Mouse (Mus musculus) stomach, embryonic 15.5 days (tissue): ENCODE results near the gene Gm20388. TPM values are rescaled to one million over a fixed set of nuclear protein-coding genes. Genes with fewer than 3 reads are reported as not detected.

Source experiments
- ATAC-seq: fragments of 200-750 bp; cut with Nextera tagmentation; 2 replicates; pipeline ENCODE4 v1.8.0; 2017; ENCODE audit warnings: low read depth, moderate number of reproducible peaks, moderate TSS enrichment; ENCODE audit not compliant: insufficient read depth, low FRiP score
- H3K27ac ChIP-seq: fragments of 300-500 bp; sonication (generic); 2 replicates; pipeline ENCODE4 v1.5.1; 2015; ENCODE audit warnings: mild to moderate bottlenecking, inconsistent platforms
- H3K27me3 ChIP-seq: fragments of 300-500 bp; sonication (generic); replicated peaks from 2 replicates; pipeline ENCODE4 v1.6.1; 2015; ENCODE audit warnings: inconsistent platforms
- H3K36me3 ChIP-seq: fragments of 300-500 bp; sonication (generic); 2 replicates; pipeline ENCODE4 v1.6.1; 2015; ENCODE audit warnings: inconsistent platforms
- H3K4me1 ChIP-seq: fragments of 300-500 bp; sonication (generic); 2 replicates; pipeline ENCODE4 v1.6.1; 2015; ENCODE audit warnings: inconsistent platforms
- H3K4me2 ChIP-seq: fragments of 300-500 bp; sonication (generic); 2 replicates; pipeline ENCODE4 v1.6.1; 2015; ENCODE audit warnings: mild to moderate bottlenecking, inconsistent platforms
- H3K4me3 ChIP-seq: fragments of 300-500 bp; sonication (generic); replicated peaks from 2 replicates; pipeline ENCODE4 v1.5.1; 2015; ENCODE audit warnings: inconsistent platforms
- H3K9ac ChIP-seq: fragments of 300-500 bp; sonication (generic); 2 replicates; pipeline ENCODE4 v1.6.1; 2015; ENCODE audit warnings: inconsistent platforms
- H3K9me3 ChIP-seq: fragments of 300-500 bp; sonication (generic); 2 replicates; pipeline ENCODE4 v1.6.1; 2016; ENCODE audit warnings: inconsistent platforms
- WGBS: fragments of 180-500 bp; shearing (Covaris S2); methylation state at CpG from one replicate; pipeline ENCODE4 v1.1.7; 2015; 5-methylcytosine and 5-hydroxymethylcytosine counted together
- polyA plus RNA-seq: library from polyadenylated mRNA; unstranded; fragments of >200 nt; fragmentation: Nextera tagmentation; extraction: Ambion mirVana; gene quantifications from 2 replicates; pipeline ENCODE4 v1.2.1, GENCODE M21; 2015

Gene Gm20388
- polyA plus RNA-seq, 1 experiment from 2014 or later, result not detected

- WGBS, result 82% methylated on average over 3 of the region's 3 CpGs
Measured at GRCm38 (mm10) chr8:122389357-122389756, 2478.7 kb downstream of the Gm20388 start.

GRCm38 (mm10) chr8:122390758-122391157, 2480.1 kb downstream of the Gm20388 start:
- WGBS, result 79% methylated on average over 3 of the region's 3 CpGs
- no peak overlapping the region for H3K4me2 ChIP-seq
- ATAC-seq, result no peak

More at GRCm38 (mm10) chr8:122389357-122389756, 2478.7 kb downstream of the Gm20388 start:
- no peak overlapping the region for H3K27ac ChIP-seq
- H3K9me3 ChIP-seq, result no peaks in the 10 kb centered on the region
- no peak for ATAC-seq
- no peak overlapping the region for H3K9ac ChIP-seq
- H3K4me2 ChIP-seq, result no peak overlapping the region
- no peaks in the 10 kb centered on the region for H3K27me3 ChIP-seq
- H3K36me3 ChIP-seq, result peaks cover 66% of the 10 kb centered on the region
- no peak overlapping the region for H3K4me3 ChIP-seq
- H3K4me1 ChIP-seq, result no peaks in the 10 kb centered on the region

GRCm38 (mm10) chr8:122393717-122394116, 2483.1 kb downstream of the Gm20388 start:
- Histone ChIP-seq H3K9ac (no peak overlapping the region), H3K4me1 (no peaks in the 10 kb centered on the region), H3K27ac (no peak overlapping the region), H3K9me3 (no peaks in the 10 kb centered on the region), H3K36me3 (peaks cover 43% of the 10 kb centered on the region), H3K4me2 (no peak overlapping the region), H3K27me3 (no peaks in the 10 kb centered on the region), H3K4me3 (no peak overlapping the region)
- no peak for ATAC-seq

More at GRCm38 (mm10) chr8:122390758-122391157, 2480.1 kb downstream of the Gm20388 start:
- Histone ChIP-seq H3K36me3 (peaks cover 58% of the 10 kb centered on the region), H3K4me3 (no peak overlapping the region), H3K4me1 (no peaks in the 10 kb centered on the region), H3K9ac (no peak overlapping the region), H3K27me3 (no peaks in the 10 kb centered on the region), H3K9me3 (no peaks in the 10 kb centered on the region), H3K27ac (no peak overlapping the region)

GRCm38 (mm10) chr8:122395291-122395690, 2484.7 kb downstream of the Gm20388 start:
- no peak for ATAC-seq
- no peak overlapping the region for H3K9ac ChIP-seq
- peaks cover 43% of the 10 kb centered on the region for H3K36me3 ChIP-seq
- no peak overlapping the region for H3K4me3 ChIP-seq
- no peaks in the 10 kb centered on the region for H3K4me1 ChIP-seq
- WGBS, result 86% methylated on average over 6 of the region's 6 CpGs
- H3K4me2 ChIP-seq, result no peak overlapping the region
- no peaks in the 10 kb centered on the region for H3K9me3 ChIP-seq
- H3K27ac ChIP-seq, result no peak overlapping the region
- H3K27me3 ChIP-seq, result no peaks in the 10 kb centered on the region

GRCm38 (mm10) chr8:122398186-122398585, 2487.5 kb downstream of the Gm20388 start:
- Histone ChIP-seq H3K27me3 (no peaks in the 10 kb centered on the region), H3K27ac (no peak overlapping the region), H3K4me2 (no peak overlapping the region), H3K9me3 (no peaks in the 10 kb centered on the region), H3K36me3 (peaks cover 51% of the 10 kb centered on the region), H3K4me1 (no peaks in the 10 kb centered on the region), H3K4me3 (no peak overlapping the region), H3K9ac (no peak overlapping the region)
- 94% methylated on average over 9 of the region's 9 CpGs for WGBS
- no peak for ATAC-seq

- Histone ChIP-seq H3K27ac (no peak overlapping the region), H3K36me3 (peaks cover 74% of the 10 kb centered on the region), H3K4me1 (no peaks in the 10 kb centered on the region), H3K9me3 (no peaks in the 10 kb centered on the region), H3K4me3 (no peak overlapping the region), H3K27me3 (no peaks in the 10 kb centered on the region), H3K4me2 (no peak overlapping the region), H3K9ac (no peak overlapping the region)
- no peak for ATAC-seq
- 79% methylated on average over 9 of the region's 9 CpGs for WGBS
Measured at GRCm38 (mm10) chr8:122405146-122405805, 2494.6 kb downstream of the Gm20388 start.

GRCm38 (mm10) chr8:122407678-122408077, 2497.0 kb downstream of the Gm20388 start:
- no peak overlapping the region for H3K4me2 ChIP-seq
- 90% methylated on average over 7 of the region's 7 CpGs for WGBS
- no peaks in the 10 kb centered on the region for H3K4me1 ChIP-seq
- H3K9ac ChIP-seq, result no peak overlapping the region
- H3K4me3 ChIP-seq, result no peak overlapping the region
- H3K9me3 ChIP-seq, result no peaks in the 10 kb centered on the region
- H3K27me3 ChIP-seq, result no peaks in the 10 kb centered on the region
- peaks cover 81% of the 10 kb centered on the region for H3K36me3 ChIP-seq
- ATAC-seq, result no peak
- no peak overlapping the region for H3K27ac ChIP-seq

GRCm38 (mm10) chr8:122414311-122414710, 2503.7 kb downstream of the Gm20388 start:
- H3K9me3 ChIP-seq, result no peaks in the 10 kb centered on the region
- no peak for ATAC-seq
- no peak overlapping the region for H3K4me3 ChIP-seq
- no peaks in the 10 kb centered on the region for H3K27me3 ChIP-seq
- no peak overlapping the region for H3K27ac ChIP-seq
- 82% methylated on average over 9 of the region's 9 CpGs for WGBS
- no peak overlapping the region for H3K9ac ChIP-seq
- H3K4me1 ChIP-seq, result no peaks in the 10 kb centered on the region
- H3K4me2 ChIP-seq, result no peak overlapping the region
- H3K36me3 ChIP-seq, result peaks cover 62% of the 10 kb centered on the region

GRCm38 (mm10) chr8:122415554-122415953, 2504.9 kb downstream of the Gm20388 start:
- H3K4me3 ChIP-seq, result no peak overlapping the region
- no peaks in the 10 kb centered on the region for H3K9me3 ChIP-seq
- no peak for ATAC-seq
- H3K4me1 ChIP-seq, result 0 out of 2 replicates have a peak, but pooled peaks cover 4% of the 10 kb centered on the region
- H3K4me2 ChIP-seq, result no peak overlapping the region
- H3K27me3 ChIP-seq, result no peaks in the 10 kb centered on the region
- no peak overlapping the region for H3K27ac ChIP-seq
- WGBS, result 80% methylated on average over 6 of the region's 6 CpGs
- peaks cover 50% of the 10 kb centered on the region for H3K36me3 ChIP-seq
- H3K9ac ChIP-seq, result no peak overlapping the region

GRCm38 (mm10) chr8:122419881-122420555, 2509.4 kb downstream of the Gm20388 start:
- Histone ChIP-seq H3K4me2 (no peak overlapping the region), H3K36me3 (peaks cover 17% of the 10 kb centered on the region), H3K4me1 (0 out of 2 replicates have a peak, but pooled peaks cover 4% of the 10 kb centered on the region), H3K9me3 (no peaks in the 10 kb centered on the region), H3K4me3 (no peak overlapping the region), H3K27ac (no peak overlapping the region), H3K9ac (no peak overlapping the region), H3K27me3 (no peaks in the 10 kb centered on the region)
- WGBS, result 65% methylated on average over 9 of the region's 9 CpGs
- no peak for ATAC-seq

- Histone ChIP-seq H3K27me3 (no peaks in the 10 kb centered on the region), H3K4me2 (no peak within 1 kb of the TSS), H3K4me3 (no peak within 1 kb of the TSS), H3K36me3 (0 out of 2 replicates have a peak, but pooled peaks cover 3% of the 10 kb centered on the region), H3K9me3 (no peaks in the 10 kb centered on the region), H3K4me1 (0 out of 2 replicates have a peak, but pooled peaks cover 4% of the 10 kb centered on the region), H3K9ac (no peak within 1 kb of the TSS), H3K27ac (peak within 1 kb of the TSS; percentile 46; the same call in 1 of the 2 replicates)
- WGBS, result 69% methylated on average over 14 of the region's 14 CpGs
- peak; percentile 47 for ATAC-seq
Measured at GRCm38 (mm10) chr8:122421376-122422070, 2510.9 kb downstream of the Gm20388 start, which contains the start of gene Il17c. TSS of gene Il17c (plus strand) at chr8:122422020.

GRCm38 (mm10) chr8:122423217-122423616, 2512.6 kb downstream of the Gm20388 start:
- H3K9ac ChIP-seq, result no peak overlapping the region
- no peaks in the 10 kb centered on the region for H3K27me3 ChIP-seq
- no peak overlapping the region for H3K27ac ChIP-seq
- H3K36me3 ChIP-seq, result 0 out of 2 replicates have a peak, but pooled peaks cover 3% of the 10 kb centered on the region
- WGBS, result 79% methylated on average over 24 of the region's 24 CpGs
- no peak for ATAC-seq
- H3K4me3 ChIP-seq, result no peak overlapping the region
- no peaks in the 10 kb centered on the region for H3K9me3 ChIP-seq
- H3K4me2 ChIP-seq, result no peak overlapping the region
- H3K4me1 ChIP-seq, result 0 out of 2 replicates have a peak, but pooled peaks cover 4% of the 10 kb centered on the region
